Mouse (Mus musculus) myocyte (in vitro differentiated cells): ENCODE measurements around the gene Ano1. TPM values are rescaled to one million over a fixed set of nuclear protein-coding genes. Genes with fewer than 3 reads are reported as not detected.

Experiments used
- H3K27me3 ChIP-seq: one replicate; pipeline ENCODE4 v1.6.1; 2011; ENCODE audit not compliant: control insufficient read depth, insufficient read depth, insufficient read length
- H3K36me3 ChIP-seq: one replicate; pipeline ENCODE4 v1.6.1; 2011; ENCODE audit not compliant: control insufficient read depth, insufficient read depth
- H3K4me2 ChIP-seq: one replicate; pipeline ENCODE4 v1.6.1; 2011; ENCODE audit warnings: low read depth, control low read depth
- H3K4me3 ChIP-seq: one replicate; pipeline ENCODE4 v1.5.1; 2011; ENCODE audit warnings: mild to moderate bottlenecking, control low read depth, moderate library complexity
- H3K79me2 ChIP-seq: one replicate; pipeline ENCODE4 v1.6.1; 2011; ENCODE audit not compliant: control insufficient read depth, insufficient read depth
- H3ac ChIP-seq: one replicate; pipeline ENCODE4 v1.6.1; 2011; ENCODE audit not compliant: control insufficient read depth, insufficient read length
- CEBPB ChIP-seq: IDR thresholded peaks from 2 replicates; pipeline ENCODE4 v1.6.1; 2011; ENCODE audit warnings: mild to moderate bottlenecking, moderate library complexity; ENCODE audit not compliant: poor library complexity, insufficient read depth, severe bottlenecking
- E2F4 ChIP-seq: IDR thresholded peaks from one replicate; pipeline ENCODE4 v1.6.1; 2011; ENCODE audit warnings: mild to moderate bottlenecking, control low read depth, moderate library complexity; ENCODE audit not compliant: insufficient read depth
- MAX ChIP-seq: IDR thresholded peaks from one replicate; pipeline ENCODE4 v1.6.1; 2011; ENCODE audit warnings: low read depth, mild to moderate bottlenecking, control low read depth
- MYOD1 ChIP-seq, 3 experiments: IDR thresholded peaks; one replicate each; pipeline ENCODE4 v1.6.1; 2011; ENCODE audit warnings: control low read depth in 2 of 3, low read depth in 2 of 3, mild to moderate bottlenecking in 2 of 3, moderate library complexity in 1 of 3; ENCODE audit not compliant: insufficient read length in 2 of 3, control insufficient read depth in 1 of 3
- MYOG ChIP-seq, 3 experiments: IDR thresholded peaks; one replicate each; pipeline ENCODE4 v1.6.1; 2011; ENCODE audit warnings: control low read depth in 2 of 3, low read depth in 2 of 3, mild to moderate bottlenecking in 2 of 3; ENCODE audit not compliant: insufficient read length in 2 of 3, control insufficient read depth in 1 of 3, insufficient read depth in 1 of 3
- POLR2A ChIP-seq: IDR thresholded peaks from one replicate; pipeline ENCODE4 v1.6.1; 2011; ENCODE audit warnings: low read depth, mild to moderate bottlenecking, control low read depth, moderate library complexity; ENCODE audit not compliant: insufficient read length
- POLR2AphosphoS2 ChIP-seq: IDR thresholded peaks from one replicate; pipeline ENCODE4 v1.6.1; 2011; ENCODE audit warnings: low read depth, control low read depth; ENCODE audit not compliant: insufficient read length
- REST ChIP-seq: IDR thresholded peaks from one replicate; pipeline ENCODE4 v1.6.1; 2011; ENCODE audit warnings: mild to moderate bottlenecking, control low read depth, moderate library complexity; ENCODE audit not compliant: insufficient read depth, insufficient read length
- SRF ChIP-seq: IDR thresholded peaks from one replicate; pipeline ENCODE4 v1.6.1; 2011; ENCODE audit warnings: low read depth; ENCODE audit not compliant: control insufficient read depth, insufficient read length
- TCF12 ChIP-seq: IDR thresholded peaks from one replicate; pipeline ENCODE4 v1.6.1; 2011; ENCODE audit warnings: mild to moderate bottlenecking, control low read depth; ENCODE audit not compliant: poor library complexity, insufficient read depth, severe bottlenecking
- TCF3 ChIP-seq: IDR thresholded peaks from one replicate; pipeline ENCODE4 v1.6.1; 2011; ENCODE audit warnings: low read depth, control low read depth; ENCODE audit not compliant: insufficient read length
- USF1 ChIP-seq: IDR thresholded peaks from one replicate; pipeline ENCODE4 v1.6.1; 2011; ENCODE audit warnings: low read depth, mild to moderate bottlenecking, control low read depth, moderate library complexity
- polyA plus RNA-seq: library from polyadenylated mRNA; unstranded; fragments of >200 nt; fragmentation: generic; extraction: Trizol; gene quantifications from one replicate; pipeline ENCODE4 v1.2.1, GENCODE M21; 2012; ENCODE audit warnings: missing spikeins

Ano1 gene
- polyA plus RNA-seq, 1 experiment = 2.2 TPM

DNA sequence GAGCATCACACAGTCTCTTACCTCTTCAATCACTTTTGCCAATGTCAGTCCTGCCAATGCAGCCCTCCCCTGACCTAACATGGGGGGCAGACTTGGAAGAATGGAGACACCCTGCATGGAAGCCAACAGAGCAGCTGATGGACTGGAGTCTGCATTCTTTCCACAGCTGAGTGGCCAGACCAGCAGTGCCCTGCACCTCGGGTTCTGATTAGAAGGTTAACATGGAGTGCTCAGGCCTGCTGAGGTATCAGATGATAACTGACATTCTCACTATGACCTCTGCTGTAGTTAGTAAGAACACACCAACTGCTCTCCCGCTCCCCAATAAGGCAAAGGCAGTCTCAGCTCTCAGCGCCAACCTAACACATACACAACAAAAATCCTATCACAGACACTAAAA, 206.5 kb downstream of the Ano1 start:
- H3K4me2 ChIP-seq = no peak overlapping the region
- no peak overlapping the region for H3ac ChIP-seq
- H3K36me3 ChIP-seq = no peaks in the 10 kb centered on the region
- TF ChIP-seq MYOD1 (IDR thresholded peaks at IDR 0.05; ENCODE audit: control insufficient read depth in 1 of 3, insufficient read length in 2 of 3, low read depth in 2 of 3) (peak in 2 of 3 experiments; percentile 57 to 63), USF1 (no peak), SRF (peak; percentile 28), MYOG (IDR thresholded peaks at IDR 0.05; ENCODE audit: control insufficient read depth in 1 of 3, insufficient read depth in 1 of 3, insufficient read length in 2 of 3, low read depth in 2 of 3) (peak in 2 of 3 experiments; percentile 18 to 81)
- H3K27me3 ChIP-seq = no peaks in the 10 kb centered on the region
- H3K4me3 ChIP-seq = no peak overlapping the region
- H3K79me2 ChIP-seq = peaks cover 47% of the 10 kb centered on the region

- Histone ChIP-seq H3K27me3 (no peaks in the 10 kb centered on the region), H3K79me2 (peaks cover 34% of the 10 kb centered on the region), H3K36me3 (no peaks in the 10 kb centered on the region), H3K4me3 (no peak overlapping the region), H3K4me2 (no peak overlapping the region), H3ac (no peak overlapping the region)
- TF ChIP-seq E2F4 (no peak), POLR2AphosphoS2 (no peak), MYOD1 (IDR thresholded peaks at IDR 0.05; ENCODE audit: control insufficient read depth in 1 of 3, insufficient read length in 2 of 3, low read depth in 2 of 3) (no peak), TCF12 (no peak), POLR2A (no peak), SRF (no peak), CEBPB (no peak), MAX (no peak), REST (no peak), TCF3 (no peak), MYOG (IDR thresholded peaks at IDR 0.05; ENCODE audit: control insufficient read depth in 1 of 3, insufficient read depth in 1 of 3, insufficient read length in 2 of 3, low read depth in 2 of 3) (no peak)
Measured at GRCm38 (mm10) chr7:144541351-144541750, 210.4 kb downstream of the Ano1 start.

- H3K4me3 ChIP-seq = no peak overlapping the region
- no peak overlapping the region for H3ac ChIP-seq
- H3K79me2 ChIP-seq = peaks cover 39% of the 10 kb centered on the region
- H3K4me2 ChIP-seq = no peak overlapping the region
- peak in 1 of 3 experiments; percentile 36 for TF ChIP-seq MYOG (IDR thresholded peaks at IDR 0.05; ENCODE audit: control insufficient read depth in 1 of 3, insufficient read depth in 1 of 3, insufficient read length in 2 of 3, low read depth in 2 of 3)
- TF ChIP-seq SRF = no peak
- peak in 2 of 3 experiments; percentile 7 to 62 for TF ChIP-seq MYOD1 (IDR thresholded peaks at IDR 0.05; ENCODE audit: control insufficient read depth in 1 of 3, insufficient read length in 2 of 3, low read depth in 2 of 3)
- H3K36me3 ChIP-seq = no peaks in the 10 kb centered on the region
- no peaks in the 10 kb centered on the region for H3K27me3 ChIP-seq
Measured at GRCm38 (mm10) chr7:144539146-144539545, 212.6 kb downstream of the Ano1 start.

Other genes starting within 250 kb of the Ano1 start
- 17.8 TPM for gene Ppfia1, start 198.2 kb downstream of the Ano1 start, polyA plus RNA-seq
- gene Fadd, start 169.5 kb downstream of the Ano1 start, polyA plus RNA-seq = 5.7 TPM
- not detected for gene Fgf3, start 86.1 kb upstream of the Ano1 start, polyA plus RNA-seq
- gene Fgf4, start 95.4 kb upstream of the Ano1 start, polyA plus RNA-seq = not detected
- not detected for gene Fgf15, start 144.6 kb upstream of the Ano1 start, polyA plus RNA-seq
- 15.4 TPM for gene LTO1, start 163.1 kb upstream of the Ano1 start, polyA plus RNA-seq
- gene Ccnd1, start 188.0 kb upstream of the Ano1 start, polyA plus RNA-seq = 36.6 TPM